Mouse (Mus musculus) kidney, adult 11 months (tissue): ENCODE data around the gene Itgb5.

Source experiments
- DNase-seq: peaks from one replicate; pipeline ENCODE4 v3.0.0; 2022

Gene Itgb5

GRCm38 (mm10) chr16:33829301-33829831 is at the start of gene Itgb5:
Gene Itgb5, plus strand, starts transcription at chr16:33829665.
- DNase-seq = peak; percentile 84

GRCm38 (mm10) chr16:33781789-33782728 is 47.4 kb upstream of the Itgb5 start:
- no peak for DNase-seq

GRCm38 (mm10) chr16:33782729-33783091 is 46.8 kb upstream of the Itgb5 start:
- no peak for DNase-seq

- no peak for DNase-seq
Observed at GRCm38 (mm10) chr16:33784547-33784946, 44.9 kb upstream of the Itgb5 start.

GRCm38 (mm10) chr16:33785092-33785704 is 44.3 kb upstream of the Itgb5 start:
- no peak for DNase-seq

GRCm38 (mm10) chr16:33786657-33787390 is 42.6 kb upstream of the Itgb5 start:
- DNase-seq = no peak

GRCm38 (mm10) chr16:33793846-33794791 is 35.3 kb upstream of the Itgb5 start, which contains the start of gene Muc13:
Gene Muc13, plus strand, starts transcription at chr16:33794037.
- no peak for DNase-seq

GRCm38 (mm10) chr16:33795106-33795505 is 34.4 kb upstream of the Itgb5 start:
- no peak for DNase-seq

- DNase-seq = no peak
Observed at GRCm38 (mm10) chr16:33795887-33796286, 33.6 kb upstream of the Itgb5 start.

- no peak for DNase-seq
Observed at GRCm38 (mm10) chr16:33796756-33797155, 32.7 kb upstream of the Itgb5 start.

- DNase-seq = peak; percentile 15
Observed at GRCm38 (mm10) chr16:33797860-33798259, 31.6 kb upstream of the Itgb5 start.

GRCm38 (mm10) chr16:33810002-33810401 is 19.5 kb upstream of the Itgb5 start:
- DNase-seq = no peak

GRCm38 (mm10) chr16:33818413-33819165 is 10.9 kb upstream of the Itgb5 start:
- DNase-seq = no peak

- DNase-seq = peak; percentile 74
Observed at GRCm38 (mm10) chr16:33820269-33821178, 8.9 kb upstream of the Itgb5 start.

GRCm38 (mm10) chr16:33824603-33825002 is 4.9 kb upstream of the Itgb5 start:
- DNase-seq = no peak

- no peak for DNase-seq
Observed at GRCm38 (mm10) chr16:33828496-33828895, 969 bp upstream of the Itgb5 start.

- DNase-seq = peak; percentile 46
Observed at GRCm38 (mm10) chr16:33829842-33830511, 512 bp downstream of the Itgb5 start.

- DNase-seq = no peak
Observed at GRCm38 (mm10) chr16:33830512-33831105, 1.1 kb downstream of the Itgb5 start.

GRCm38 (mm10) chr16:33832057-33832456 is 2.6 kb downstream of the Itgb5 start:
- no peak for DNase-seq
